Mouse (Mus musculus): ENCODE measurements around the gene Gm13288.
"Not testable (repeated sequence)": the region's sequence is repeated elsewhere in the genome, so short reads cannot be mapped to it uniquely, and the experiment has no call there.

Gm13288 gene

DNA sequence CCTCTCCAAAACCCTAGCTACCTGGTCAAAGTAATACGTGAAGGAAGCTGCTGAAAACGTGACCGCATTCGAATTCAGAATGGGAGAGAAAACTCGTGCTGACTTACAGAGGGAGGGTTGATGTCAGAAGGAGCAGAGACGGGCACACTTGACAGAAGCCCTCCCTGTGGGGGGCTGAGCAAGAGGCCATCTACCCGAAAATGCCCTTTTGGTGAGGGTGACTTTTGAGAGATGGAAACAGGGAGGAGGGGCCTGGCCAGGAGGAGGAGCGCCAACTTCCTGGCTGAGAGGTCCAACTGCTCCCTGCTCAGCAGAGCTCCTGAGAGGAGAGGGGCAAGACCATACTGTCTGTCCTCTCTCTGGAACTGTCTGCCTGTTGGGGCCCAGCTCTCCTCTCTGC, at the start of gene Gm13288:
Gene Gm13288, plus strand, starts transcription at position 301 of the 400 bp plus-strand sequence.
- DNase-seq (ENCODE audit: low spot score in 2 of 2) = not testable (repeated sequence)

DNA sequence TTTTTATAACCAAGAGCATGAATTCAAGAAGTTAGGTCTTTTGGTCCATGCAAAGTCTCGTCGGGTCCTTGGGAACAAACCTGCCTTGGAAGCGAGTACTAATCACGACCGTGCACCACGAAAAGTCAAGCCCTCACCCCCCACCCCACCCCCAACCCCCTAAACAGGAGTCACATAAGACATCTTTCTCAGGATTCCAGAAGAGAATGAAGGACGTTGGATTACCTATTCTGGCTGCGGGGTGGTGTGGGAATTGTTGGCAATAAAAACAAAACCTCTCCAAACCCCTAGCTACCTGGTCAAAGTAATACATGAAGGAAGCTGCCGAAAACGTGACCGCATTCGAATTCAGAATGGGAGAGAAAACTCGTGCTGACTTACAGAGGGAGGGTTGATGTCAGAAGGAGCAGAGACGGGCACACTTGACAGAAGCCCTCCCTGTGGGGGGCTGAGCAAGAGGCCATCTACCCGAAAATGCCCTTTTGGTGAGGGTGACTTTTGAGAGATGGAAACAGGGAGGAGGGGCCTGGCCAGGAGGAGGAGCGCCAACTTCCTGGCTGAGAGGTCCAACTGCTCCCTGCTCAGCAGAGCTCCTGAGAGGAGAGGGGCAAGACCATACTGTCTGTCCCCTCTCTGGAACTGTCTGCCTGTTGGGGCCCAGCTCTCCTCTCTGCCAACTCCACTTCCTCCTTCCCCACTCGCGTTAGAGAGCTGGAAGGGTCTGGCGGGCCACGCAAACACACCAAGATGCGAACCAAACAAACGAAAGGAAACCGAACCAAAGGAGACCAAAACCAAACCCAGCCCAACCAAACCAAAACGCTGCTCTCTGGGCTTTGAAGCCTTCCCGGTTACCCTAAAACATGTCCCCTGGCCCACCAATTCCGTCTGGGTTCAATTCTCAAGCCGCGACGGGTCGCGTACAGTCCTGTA, 48.5 kb upstream of the Gm13288 start:
- DNase-seq (ENCODE audit: low spot score in 2 of 2) = not testable (repeated sequence)

DNA sequence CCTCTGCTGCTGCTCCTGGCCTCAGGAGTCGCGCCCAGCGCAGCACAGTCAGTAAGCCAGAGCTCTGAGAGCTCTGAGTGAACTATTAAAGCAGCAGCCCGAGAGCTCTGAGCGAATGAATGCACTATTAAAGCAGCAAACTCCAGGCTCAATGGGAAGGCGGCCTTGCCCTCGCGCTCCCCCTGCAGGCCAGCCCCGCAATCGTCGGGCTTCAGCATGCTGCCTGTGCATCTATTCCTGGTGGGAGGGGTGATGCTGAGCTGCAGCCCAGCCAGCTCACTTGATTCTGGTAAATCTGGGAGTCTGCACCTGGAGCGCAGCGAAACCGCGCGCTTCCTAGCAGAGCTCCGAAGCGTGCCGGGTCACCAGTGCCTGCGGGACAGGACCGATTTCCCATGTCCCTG, 47.7 kb upstream of the Gm13288 start:
- DNase-seq (ENCODE audit: low spot score in 2 of 2) = peak; percentile 83 to 88

DNA sequence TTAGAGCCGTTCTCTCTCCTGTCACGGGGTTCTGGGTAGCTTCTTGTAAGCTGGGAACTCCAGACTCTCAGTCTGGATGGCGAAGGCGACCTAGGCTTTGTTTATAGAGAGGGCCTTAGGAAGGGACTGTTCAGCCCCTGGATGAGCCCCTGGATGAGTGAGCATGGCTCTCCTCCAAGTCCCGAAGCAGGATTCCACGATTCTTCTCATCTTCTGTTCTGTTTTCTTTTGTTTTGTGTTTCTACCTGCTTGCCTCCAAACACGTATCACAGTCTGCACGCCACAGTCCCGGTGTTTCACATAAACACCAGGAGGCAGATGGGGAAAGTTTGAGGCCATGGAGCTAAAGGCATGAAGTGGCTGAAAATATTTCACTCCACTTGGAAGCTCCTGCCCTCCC, 46.6 kb upstream of the Gm13288 start:
- not testable (repeated sequence) for DNase-seq (ENCODE audit: low spot score in 2 of 2)

DNA sequence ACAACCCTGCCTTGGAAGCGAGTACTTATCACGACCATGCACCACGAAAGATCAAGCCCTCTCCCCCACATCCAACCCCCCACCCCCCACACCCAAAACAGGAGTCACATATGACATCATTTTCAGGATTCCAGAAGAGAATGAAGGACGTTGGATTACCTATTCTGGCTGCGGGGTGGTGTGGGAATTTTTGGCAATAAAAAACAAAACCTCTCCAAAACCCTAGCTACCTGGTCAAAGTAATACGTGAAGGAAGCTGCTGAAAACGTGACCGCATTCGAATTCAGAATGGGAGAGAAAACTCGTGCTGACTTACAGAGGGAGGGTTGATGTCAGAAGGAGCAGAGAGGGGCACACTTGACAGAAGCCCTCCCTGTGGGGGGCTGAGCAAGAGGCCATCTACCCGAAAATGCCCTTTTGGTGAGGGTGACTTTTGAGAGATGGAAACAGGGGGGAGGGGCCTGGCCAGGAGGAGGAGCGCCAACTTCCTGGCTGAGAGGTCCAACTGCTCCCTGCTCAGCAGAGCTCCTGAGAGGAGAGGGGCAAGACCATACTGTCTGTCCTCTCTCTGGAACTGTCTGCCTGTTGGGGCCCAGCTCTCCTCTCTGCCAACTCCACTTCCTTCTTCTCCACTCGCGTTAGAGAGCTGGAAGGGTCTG, 45.6 kb upstream of the Gm13288 start, which contains the start of gene Gm13283:
Gene Gm13283, plus strand, starts transcription at position 510 of the 659 bp plus-strand sequence.
- peak; percentile 24 to 39 for DNase-seq (ENCODE audit: low spot score in 2 of 2)

DNA sequence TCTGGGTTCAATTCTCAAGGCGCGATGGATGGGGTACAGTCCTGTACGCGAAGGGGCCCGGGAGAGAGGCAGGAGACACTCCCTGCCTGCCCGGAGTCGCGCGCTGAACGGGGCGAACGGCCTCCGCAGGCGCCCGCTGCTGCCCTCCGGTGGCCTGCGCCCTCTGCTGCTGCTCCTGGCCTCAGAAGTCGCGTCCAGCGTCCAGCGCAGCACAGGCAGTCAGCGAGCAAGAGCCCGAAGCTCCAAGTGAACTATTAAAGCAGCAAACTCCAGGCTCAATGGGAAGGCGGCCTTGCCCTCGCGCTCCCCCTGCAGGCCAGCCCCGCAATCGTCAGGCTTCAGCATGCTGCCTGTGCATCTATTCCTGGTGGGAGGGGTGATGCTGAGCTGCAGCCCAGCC, 44.9 kb upstream of the Gm13288 start:
- DNase-seq (ENCODE audit: low spot score in 2 of 2) = peak; percentile 44 to 63

DNA sequence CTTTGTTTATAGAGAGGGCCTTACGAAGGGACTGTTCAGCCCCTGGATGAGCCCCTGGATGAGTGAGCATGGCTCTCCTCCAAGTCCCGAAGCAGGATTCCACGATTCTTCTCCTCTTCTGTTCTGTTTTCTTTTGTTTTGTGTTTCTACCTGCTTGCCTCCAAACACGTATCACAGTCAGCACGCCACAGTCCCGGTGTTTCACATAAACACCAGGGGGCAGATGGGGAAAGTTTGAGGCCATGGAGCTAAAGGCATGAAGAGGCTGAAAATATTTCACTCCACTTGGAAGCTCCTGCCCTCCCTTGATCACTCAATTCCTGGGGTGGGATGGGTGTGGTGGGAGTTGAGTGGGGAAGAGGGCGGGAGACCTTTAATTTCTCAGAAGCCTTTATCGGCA, 43.6 kb upstream of the Gm13288 start:
- peak; percentile 72 to 73 for DNase-seq (ENCODE audit: low spot score in 2 of 2)

DNA sequence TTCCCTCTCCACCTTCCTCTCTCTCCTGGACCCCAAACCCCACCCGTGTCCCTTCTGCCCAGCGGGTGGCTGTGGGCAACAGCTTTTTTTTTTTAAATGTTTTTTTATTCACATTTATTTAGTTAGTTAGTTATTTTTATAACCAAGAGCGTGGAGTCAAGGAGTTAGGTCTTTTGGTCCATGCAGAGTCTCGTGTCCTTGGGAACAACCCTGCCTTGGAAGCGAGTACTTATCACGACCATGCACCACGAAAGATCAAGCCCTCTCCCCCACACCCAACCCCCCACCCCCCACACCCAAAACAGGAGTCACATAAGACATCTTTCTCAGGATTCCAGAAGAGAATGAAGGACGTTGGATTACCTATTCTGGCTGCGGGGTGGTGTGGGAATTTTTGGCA, 43.0 kb upstream of the Gm13288 start:
- DNase-seq (ENCODE audit: low spot score in 2 of 2) = not testable (repeated sequence)

DNA sequence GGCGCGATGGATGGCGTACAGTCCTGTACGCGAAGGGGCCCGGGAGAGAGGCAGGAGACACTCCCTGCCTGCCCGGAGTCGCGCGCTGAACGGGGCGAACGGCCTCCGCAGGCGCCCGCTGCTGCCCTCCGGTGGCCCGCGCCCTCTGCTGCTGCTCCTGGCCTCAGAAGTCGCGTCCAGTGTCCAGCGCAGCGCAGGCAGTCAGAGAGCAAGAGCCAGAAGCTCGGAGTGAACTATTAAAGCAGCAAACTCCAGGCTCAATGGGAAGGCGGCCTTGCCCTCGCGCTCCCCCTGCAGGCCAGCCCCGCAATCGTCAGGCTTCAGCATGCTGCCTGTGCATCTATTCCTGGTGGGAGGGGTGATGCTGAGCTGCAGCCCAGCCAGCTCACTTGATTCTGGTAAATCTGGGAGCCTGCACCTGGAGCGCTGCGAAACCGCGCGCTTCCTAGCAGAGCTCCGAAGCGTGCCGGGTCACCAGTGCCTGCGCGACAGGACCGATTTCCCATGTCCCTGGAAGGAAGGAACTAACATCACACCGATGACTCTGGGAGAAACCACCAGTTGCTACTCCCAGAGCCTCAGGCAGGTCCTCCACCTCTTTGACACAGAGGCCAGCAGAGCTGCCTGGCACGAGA, 41.8 kb upstream of the Gm13288 start:
- DNase-seq (ENCODE audit: low spot score in 2 of 2) = peak; percentile 12 to 27

DNA sequence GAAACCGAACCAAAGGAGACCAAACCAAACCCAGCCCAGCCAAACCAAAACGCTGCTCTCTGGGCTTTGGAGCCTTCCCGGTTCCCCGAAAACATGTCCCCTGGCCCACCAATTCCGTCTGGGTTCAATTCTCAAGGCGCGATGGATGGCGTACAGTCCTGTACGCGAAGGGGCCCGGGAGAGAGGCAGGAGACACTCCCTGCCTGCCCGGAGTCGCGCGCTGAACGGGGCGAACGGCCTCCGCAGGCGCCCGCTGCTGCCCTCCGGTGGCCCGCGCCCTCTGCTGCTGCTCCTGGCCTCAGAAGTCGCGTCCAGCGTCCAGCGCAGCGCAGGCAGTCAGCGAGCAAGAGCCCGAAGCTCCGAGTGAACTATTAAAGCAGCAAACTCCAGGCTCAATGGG, 31.8 kb upstream of the Gm13288 start, which contains the start of gene Gm13290:
Gene Gm13290, plus strand, starts transcription at position 301 of the 400 bp plus-strand sequence.
- not testable (repeated sequence) for DNase-seq (ENCODE audit: low spot score in 2 of 2)

DNA sequence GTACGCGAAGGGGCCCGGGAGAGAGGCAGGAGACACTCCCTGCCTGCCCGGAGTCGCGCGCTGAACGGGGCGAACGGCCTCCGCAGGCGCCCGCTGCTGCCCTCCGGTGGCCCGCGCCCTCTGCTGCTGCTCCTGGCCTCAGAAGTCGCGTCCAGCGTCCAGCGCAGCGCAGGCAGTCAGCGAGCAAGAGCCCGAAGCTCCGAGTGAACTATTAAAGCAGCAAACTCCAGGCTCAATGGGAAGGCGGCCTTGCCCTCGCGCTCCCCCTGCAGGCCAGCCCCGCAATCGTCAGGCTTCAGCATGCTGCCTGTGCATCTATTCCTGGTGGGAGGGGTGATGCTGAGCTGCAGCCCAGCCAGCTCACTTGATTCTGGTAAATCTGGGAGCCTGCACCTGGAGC, 28.7 kb upstream of the Gm13288 start, which contains the start of gene Gm13289:
Gene Gm13289, plus strand, starts transcription at position 301 of the 400 bp plus-strand sequence.
- DNase-seq (ENCODE audit: low spot score in 2 of 2) = not testable (repeated sequence)

DNA sequence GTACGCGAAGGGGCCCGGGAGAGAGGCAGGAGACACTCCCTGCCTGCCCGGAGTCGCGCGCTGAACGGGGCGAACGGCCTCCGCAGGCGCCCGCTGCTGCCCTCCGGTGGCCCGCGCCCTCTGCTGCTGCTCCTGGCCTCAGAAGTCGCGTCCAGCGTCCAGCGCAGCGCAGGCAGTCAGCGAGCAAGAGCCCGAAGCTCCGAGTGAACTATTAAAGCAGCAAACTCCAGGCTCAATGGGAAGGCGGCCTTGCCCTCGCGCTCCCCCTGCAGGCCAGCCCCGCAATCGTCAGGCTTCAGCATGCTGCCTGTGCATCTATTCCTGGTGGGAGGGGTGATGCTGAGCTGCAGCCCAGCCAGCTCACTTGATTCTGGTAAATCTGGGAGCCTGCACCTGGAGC, 25.8 kb upstream of the Gm13288 start, which contains the start of gene Gm13272:
Gene Gm13272, plus strand, starts transcription at position 301 of the 400 bp plus-strand sequence.
- DNase-seq (ENCODE audit: low spot score in 2 of 2) = not testable (repeated sequence)

DNA sequence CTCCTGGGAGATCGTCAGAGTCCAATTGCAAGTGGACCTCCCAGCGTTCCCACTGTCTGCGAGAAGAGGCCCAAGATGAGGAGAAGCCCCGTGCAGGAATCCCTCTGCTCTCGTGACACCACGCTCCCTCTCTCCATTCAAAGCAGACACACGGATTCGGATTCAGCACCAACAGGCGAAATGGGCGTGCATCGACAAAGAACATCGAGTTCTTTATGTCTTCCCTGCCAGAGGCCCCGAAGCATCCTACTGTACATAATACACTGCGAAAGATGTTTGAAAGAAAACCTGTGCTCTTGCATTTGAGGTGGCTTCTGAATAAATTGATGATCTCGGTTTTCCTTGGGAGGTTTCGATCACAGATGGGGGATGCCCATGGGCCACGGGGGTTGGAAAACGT, 25.0 kb upstream of the Gm13288 start:
- not testable (repeated sequence) for DNase-seq (ENCODE audit: low spot score in 2 of 2)

DNA sequence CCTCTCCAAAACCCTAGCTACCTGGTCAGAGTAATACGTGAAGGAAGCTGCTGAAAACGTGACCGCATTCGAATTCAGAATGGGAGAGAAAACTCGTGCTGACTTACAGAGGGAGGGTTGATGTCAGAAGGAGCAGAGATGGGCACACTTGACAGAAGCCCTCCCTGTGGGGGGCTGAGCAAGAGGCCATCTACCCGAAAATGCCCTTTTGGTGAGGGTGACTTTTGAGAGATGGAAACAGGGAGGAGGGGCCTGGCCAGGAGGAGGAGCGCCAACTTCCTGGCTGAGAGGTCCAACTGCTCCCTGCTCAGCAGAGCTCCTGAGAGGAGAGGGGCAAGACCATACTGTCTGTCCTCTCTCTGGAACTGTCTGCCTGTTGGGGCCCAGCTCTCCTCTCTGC, 23.5 kb upstream of the Gm13288 start, which contains the start of gene Ifnz:
Gene Ifnz, plus strand, starts transcription at position 301 of the 400 bp plus-strand sequence.
- DNase-seq (ENCODE audit: low spot score in 2 of 2) = not testable (repeated sequence)

DNA sequence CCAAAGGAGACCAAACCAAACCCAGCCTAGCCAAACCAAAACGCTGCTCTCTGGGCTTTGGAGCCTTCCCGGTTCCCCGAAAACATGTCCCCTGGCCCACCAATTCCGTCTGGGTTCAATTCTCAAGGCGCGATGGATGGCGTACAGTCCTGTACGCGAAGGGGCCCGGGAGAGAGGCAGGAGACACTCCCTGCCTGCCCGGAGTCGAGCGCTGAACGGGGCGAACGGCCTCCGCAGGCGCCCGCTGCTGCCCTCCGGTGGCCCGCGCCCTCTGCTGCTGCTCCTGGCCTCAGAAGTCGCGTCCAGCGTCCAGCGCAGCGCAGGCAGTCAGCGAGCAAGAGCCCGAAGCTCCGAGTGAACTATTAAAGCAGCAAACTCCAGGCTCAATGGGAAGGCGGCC, 23.0 kb upstream of the Gm13288 start:
- not testable (repeated sequence) for DNase-seq (ENCODE audit: low spot score in 2 of 2)

DNA sequence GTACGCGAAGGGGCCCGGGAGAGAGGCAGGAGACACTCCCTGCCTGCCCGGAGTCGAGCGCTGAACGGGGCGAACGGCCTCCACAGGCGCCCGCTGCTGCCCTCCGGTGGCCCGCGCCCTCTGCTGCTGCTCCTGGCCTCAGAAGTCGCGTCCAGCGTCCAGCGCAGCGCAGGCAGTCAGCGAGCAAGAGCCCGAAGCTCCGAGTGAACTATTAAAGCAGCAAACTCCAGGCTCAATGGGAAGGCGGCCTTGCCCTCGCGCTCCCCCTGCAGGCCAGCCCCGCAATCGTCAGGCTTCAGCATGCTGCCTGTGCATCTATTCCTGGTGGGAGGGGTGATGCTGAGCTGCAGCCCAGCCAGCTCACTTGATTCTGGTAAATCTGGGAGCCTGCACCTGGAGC, 19.9 kb upstream of the Gm13288 start, which contains the start of gene Gm13276:
Gene Gm13276, plus strand, starts transcription at position 301 of the 400 bp plus-strand sequence.
- not testable (repeated sequence) for DNase-seq (ENCODE audit: low spot score in 2 of 2)

DNA sequence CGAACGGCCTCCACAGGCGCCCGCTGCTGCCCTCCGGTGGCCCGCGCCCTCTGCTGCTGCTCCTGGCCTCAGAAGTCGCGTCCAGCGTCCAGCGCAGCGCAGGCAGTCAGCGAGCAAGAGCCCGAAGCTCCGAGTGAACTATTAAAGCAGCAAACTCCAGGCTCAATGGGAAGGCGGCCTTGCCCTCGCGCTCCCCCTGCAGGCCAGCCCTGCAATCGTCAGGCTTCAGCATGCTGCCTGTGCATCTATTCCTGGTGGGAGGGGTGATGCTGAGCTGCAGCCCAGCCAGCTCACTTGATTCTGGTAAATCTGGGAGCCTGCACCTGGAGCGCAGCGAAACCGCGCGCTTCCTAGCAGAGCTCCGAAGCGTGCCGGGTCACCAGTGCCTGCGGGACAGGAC, 16.9 kb upstream of the Gm13288 start, which contains the start of gene Gm13277:
Gene Gm13277, plus strand, starts transcription at position 231 of the 400 bp plus-strand sequence.
- peak; percentile 17 to 69 for DNase-seq (ENCODE audit: low spot score in 2 of 2)

DNA sequence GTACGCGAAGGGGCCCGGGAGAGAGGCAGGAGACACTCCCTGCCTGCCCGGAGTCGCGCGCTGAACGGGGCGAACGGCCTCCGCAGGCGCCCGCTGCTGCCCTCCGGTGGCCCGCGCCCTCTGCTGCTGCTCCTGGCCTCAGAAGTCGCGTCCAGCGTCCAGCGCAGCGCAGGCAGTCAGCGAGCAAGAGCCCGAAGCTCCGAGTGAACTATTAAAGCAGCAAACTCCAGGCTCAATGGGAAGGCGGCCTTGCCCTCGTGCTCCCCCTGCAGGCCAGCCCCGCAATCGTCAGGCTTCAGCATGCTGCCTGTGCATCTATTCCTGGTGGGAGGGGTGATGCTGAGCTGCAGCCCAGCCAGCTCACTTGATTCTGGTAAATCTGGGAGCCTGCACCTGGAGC, 14.1 kb upstream of the Gm13288 start, which contains the start of gene Gm13278:
Gene Gm13278, plus strand, starts transcription at position 301 of the 400 bp plus-strand sequence.
- not testable (repeated sequence) for DNase-seq (ENCODE audit: low spot score in 2 of 2)

DNA sequence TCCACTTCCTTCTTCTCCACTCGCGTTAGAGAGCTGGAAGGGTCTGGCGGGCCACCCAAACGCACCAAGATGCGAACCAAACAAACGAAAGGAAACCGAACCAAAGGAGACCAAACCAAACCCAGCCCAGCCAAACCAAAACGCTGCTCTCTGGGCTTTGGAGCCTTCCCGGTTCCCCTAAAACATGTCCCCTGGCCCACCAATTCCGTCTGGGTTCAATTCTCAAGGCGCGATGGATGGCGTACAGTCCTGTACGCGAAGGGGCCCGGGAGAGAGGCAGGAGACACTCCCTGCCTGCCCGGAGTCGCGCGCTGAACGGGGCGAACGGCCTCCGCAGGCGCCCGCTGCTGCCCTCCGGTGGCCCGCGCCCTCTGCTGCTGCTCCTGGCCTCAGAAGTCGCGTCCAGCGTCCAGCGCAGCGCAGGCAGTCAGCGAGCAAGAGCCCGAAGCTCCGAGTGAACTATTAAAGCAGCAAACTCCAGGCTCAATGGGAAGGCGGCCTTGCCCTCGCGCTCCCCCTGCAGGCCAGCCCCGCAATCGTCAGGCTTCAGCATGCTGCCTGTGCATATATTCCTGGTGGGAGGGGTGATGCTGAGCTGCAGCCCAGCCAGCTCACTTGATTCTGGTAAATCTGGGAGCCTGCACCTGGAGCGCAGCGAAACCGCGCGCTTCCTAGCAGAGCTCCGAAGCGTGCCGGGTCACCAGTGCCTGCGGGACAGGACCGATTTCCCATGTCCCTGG, 11.2 kb upstream of the Gm13288 start, which contains the start of gene Gm13275:
Gene Gm13275, plus strand, starts transcription at position 552 of the 740 bp plus-strand sequence.
- peak; percentile 47 to 79 for DNase-seq (ENCODE audit: low spot score in 2 of 2)

DNA sequence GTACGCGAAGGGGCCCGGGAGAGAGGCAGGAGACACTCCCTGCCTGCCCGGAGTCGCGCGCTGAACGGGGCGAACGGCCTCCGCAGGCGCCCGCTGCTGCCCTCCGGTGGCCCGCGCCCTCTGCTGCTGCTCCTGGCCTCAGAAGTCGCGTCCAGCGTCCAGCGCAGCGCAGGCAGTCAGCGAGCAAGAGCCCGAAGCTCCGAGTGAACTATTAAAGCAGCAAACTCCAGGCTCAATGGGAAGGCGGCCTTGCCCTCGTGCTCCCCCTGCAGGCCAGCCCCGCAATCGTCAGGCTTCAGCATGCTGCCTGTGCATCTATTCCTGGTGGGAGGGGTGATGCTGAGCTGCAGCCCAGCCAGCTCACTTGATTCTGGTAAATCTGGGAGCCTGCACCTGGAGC, 8.2 kb upstream of the Gm13288 start, which contains the start of gene Gm13279:
Gene Gm13279, plus strand, starts transcription at position 301 of the 400 bp plus-strand sequence.
- not testable (repeated sequence) for DNase-seq (ENCODE audit: low spot score in 2 of 2)

All from spleen, postnatal 10 days (tissue).